Mouse (Mus musculus): ENCODE results near the gene Anxa10. TPM values are rescaled to one million over a fixed set of nuclear protein-coding genes. Genes with fewer than 3 reads are reported as not detected.

Anxa10 gene
- not detected in 2 replicates for polyA plus RNA-seq (2015; fragmentation: Nextera tagmentation; extraction: Ambion mirVana)

DNA sequence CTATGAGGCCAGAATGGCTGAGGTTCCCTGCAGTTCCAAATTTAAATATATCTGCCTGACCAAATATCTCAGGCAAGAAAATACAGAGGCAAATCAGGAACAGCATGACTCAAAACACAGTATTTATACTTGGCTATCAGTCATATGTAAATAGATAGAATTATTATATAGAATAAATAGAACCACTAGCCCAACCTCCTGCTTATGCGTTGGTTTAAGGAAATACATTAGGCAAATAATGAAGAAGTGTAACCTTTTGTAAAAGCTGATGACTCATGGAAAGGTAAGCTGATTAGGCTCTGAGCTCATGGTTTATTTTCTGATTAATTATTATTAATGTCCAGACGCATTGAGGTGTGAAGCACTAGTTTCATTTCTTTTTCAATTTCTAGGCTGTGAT lies at the start of gene Anxa10:
Gene Anxa10, minus strand, starts transcription at position 53 of the 400 bp plus-strand sequence.
- 82% methylated on average over 2 of the region's 2 CpGs for WGBS
- H3K36me3 ChIP-seq (ENCODE audit: control insufficient read depth, insufficient read depth): no peaks in the 10 kb centered on the region
- H3K9me3 ChIP-seq (ENCODE audit: control insufficient read depth, low read length): no peaks in the 10 kb centered on the region
- no peak within 1 kb of the TSS for H3K4me3 ChIP-seq (replicated peaks; ENCODE audit: low read length)
- H3K4me2 ChIP-seq (ENCODE audit: low read length): no peak within 1 kb of the TSS
- H3K27me3 ChIP-seq (replicated peaks; ENCODE audit: control insufficient read depth, insufficient read depth, low read length): no peaks in the 10 kb centered on the region
- H3K27ac ChIP-seq (ENCODE audit: low read length): no peak within 1 kb of the TSS
- ATAC-seq: no peak
- no peaks in the 10 kb centered on the region for H3K4me1 ChIP-seq (replicated peaks; ENCODE audit: control insufficient read depth, insufficient read depth, low read length)
- H3K9ac ChIP-seq (replicated peaks; ENCODE audit: low read depth, low read length): no peak within 1 kb of the TSS

DNA sequence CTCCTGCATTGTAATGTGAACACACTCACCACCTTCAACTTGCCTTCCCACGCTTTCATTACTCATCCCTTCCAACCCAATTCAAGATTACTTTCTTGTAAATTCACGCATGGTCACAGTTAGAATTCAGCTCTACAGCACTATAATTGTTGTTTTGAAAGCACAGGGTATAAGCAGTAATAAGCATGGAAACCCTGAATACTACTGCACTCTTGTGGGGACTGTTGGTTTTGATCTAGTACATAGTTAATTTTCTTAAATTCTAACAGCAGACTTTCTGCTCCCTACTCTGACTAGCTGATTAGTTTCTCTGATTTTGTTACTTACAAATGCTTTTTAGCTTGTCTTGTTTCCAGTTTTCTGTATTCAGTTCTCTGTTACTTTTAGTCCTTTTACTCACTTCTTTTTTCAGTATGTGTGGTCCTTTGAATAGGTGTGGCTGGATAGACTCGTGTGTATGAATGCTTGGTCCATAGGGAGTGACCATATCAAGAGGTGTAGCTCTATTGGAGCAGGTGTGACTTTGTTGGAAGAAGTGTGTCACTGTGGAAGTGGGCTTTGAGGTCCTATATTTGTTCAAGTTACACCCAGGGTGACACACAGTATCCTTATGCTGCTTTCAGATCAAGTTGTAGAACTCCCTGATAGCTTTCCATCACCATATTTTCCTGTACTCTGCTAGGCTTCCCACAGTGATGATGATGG lies 9.9 kb upstream of the Anxa10 start:
- Histone ChIP-seq H3K27me3 (replicated peaks; ENCODE audit: control insufficient read depth, insufficient read depth, low read length) (no peaks in the 10 kb centered on the region), H3K4me2 (ENCODE audit: low read length) (no peak overlapping the region), H3K4me3 (replicated peaks; ENCODE audit: low read length) (no peak overlapping the region), H3K4me1 (replicated peaks; ENCODE audit: control insufficient read depth, insufficient read depth, low read length) (no peaks in the 10 kb centered on the region), H3K36me3 (ENCODE audit: control insufficient read depth, insufficient read depth) (no peaks in the 10 kb centered on the region), H3K27ac (ENCODE audit: low read length) (no peak overlapping the region), H3K9ac (replicated peaks; ENCODE audit: low read depth, low read length) (no peak overlapping the region), H3K9me3 (ENCODE audit: control insufficient read depth, low read length) (no peaks in the 10 kb centered on the region)
- WGBS: 76% methylated on average over 3 of the region's 3 CpGs
- no peak for ATAC-seq

- no peaks in the 10 kb centered on the region for H3K27me3 ChIP-seq (replicated peaks; ENCODE audit: control insufficient read depth, insufficient read depth, low read length)
- H3K9ac ChIP-seq (replicated peaks; ENCODE audit: low read depth, low read length): no peak overlapping the region
- no peaks in the 10 kb centered on the region for H3K36me3 ChIP-seq (ENCODE audit: control insufficient read depth, insufficient read depth)
- H3K4me2 ChIP-seq (ENCODE audit: low read length): no peak overlapping the region
- ATAC-seq: no peak
- no peak overlapping the region for H3K4me3 ChIP-seq (replicated peaks; ENCODE audit: low read length)
- WGBS: 89% methylated on average over 2 of the region's 2 CpGs
- no peaks in the 10 kb centered on the region for H3K4me1 ChIP-seq (replicated peaks; ENCODE audit: control insufficient read depth, insufficient read depth, low read length)
- no peaks in the 10 kb centered on the region for H3K9me3 ChIP-seq (ENCODE audit: control insufficient read depth, low read length)
- no peak overlapping the region for H3K27ac ChIP-seq (ENCODE audit: low read length)
Observed at GRCm38 (mm10) chr8:62097213-62097612, 25.7 kb downstream of the Anxa10 start.

GRCm38 (mm10) chr8:62081804-62082203 lies 41.1 kb downstream of the Anxa10 start:
- ATAC-seq: no peak; the same call in 1 of the 2 replicates
- no peaks in the 10 kb centered on the region for H3K9me3 ChIP-seq (ENCODE audit: control insufficient read depth, low read length)
- WGBS: 64% methylated on average over 2 of the region's 2 CpGs

GRCm38 (mm10) chr8:62080195-62080802 lies 42.7 kb downstream of the Anxa10 start:
- Histone ChIP-seq H3K4me1 (replicated peaks; ENCODE audit: control insufficient read depth, insufficient read depth, low read length) (no peaks in the 10 kb centered on the region), H3K4me3 (replicated peaks; ENCODE audit: low read length) (no peak overlapping the region), H3K36me3 (ENCODE audit: control insufficient read depth, insufficient read depth) (no peaks in the 10 kb centered on the region), H3K9me3 (ENCODE audit: control insufficient read depth, low read length) (no peaks in the 10 kb centered on the region), H3K9ac (replicated peaks; ENCODE audit: low read depth, low read length) (no peak overlapping the region), H3K27ac (ENCODE audit: low read length) (no peak overlapping the region), H3K4me2 (ENCODE audit: low read length) (no peak overlapping the region), H3K27me3 (replicated peaks; ENCODE audit: control insufficient read depth, insufficient read depth, low read length) (no peaks in the 10 kb centered on the region)
- 39% methylated on average over 3 of the region's 3 CpGs for WGBS
- peak; percentile 94 for ATAC-seq

More at GRCm38 (mm10) chr8:62081804-62082203, 41.1 kb downstream of the Anxa10 start:
- Histone ChIP-seq H3K4me2 (ENCODE audit: low read length) (no peak overlapping the region), H3K4me3 (replicated peaks; ENCODE audit: low read length) (no peak overlapping the region), H3K9ac (replicated peaks; ENCODE audit: low read depth, low read length) (no peak overlapping the region), H3K27ac (ENCODE audit: low read length) (no peak overlapping the region), H3K4me1 (replicated peaks; ENCODE audit: control insufficient read depth, insufficient read depth, low read length) (no peaks in the 10 kb centered on the region), H3K36me3 (ENCODE audit: control insufficient read depth, insufficient read depth) (no peaks in the 10 kb centered on the region), H3K27me3 (replicated peaks; ENCODE audit: control insufficient read depth, insufficient read depth, low read length) (no peaks in the 10 kb centered on the region)

DNA sequence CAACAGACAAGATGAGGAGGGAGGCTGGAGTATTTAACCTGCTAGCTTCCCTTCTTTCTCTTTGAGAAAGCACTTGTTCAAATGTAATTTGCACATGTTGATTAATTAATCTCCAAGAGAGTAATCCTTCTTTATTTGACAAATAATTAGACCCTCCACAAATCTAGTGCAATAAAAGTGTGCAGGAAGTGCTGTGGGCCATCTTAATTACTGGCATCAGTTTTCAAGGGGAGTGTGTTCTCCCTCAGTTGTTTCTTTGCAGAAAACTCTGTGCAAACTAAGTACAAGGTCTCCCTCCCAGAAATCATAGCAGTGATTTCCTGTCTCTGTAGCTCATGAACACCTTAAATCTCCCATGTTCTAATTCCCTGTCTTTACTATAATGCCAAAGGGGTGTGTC lies 54.6 kb downstream of the Anxa10 start:
- Histone ChIP-seq H3K4me2 (ENCODE audit: low read length) (no peak overlapping the region), H3K36me3 (ENCODE audit: control insufficient read depth, insufficient read depth) (no peaks in the 10 kb centered on the region), H3K27me3 (replicated peaks; ENCODE audit: control insufficient read depth, insufficient read depth, low read length) (no peaks in the 10 kb centered on the region), H3K9ac (replicated peaks; ENCODE audit: low read depth, low read length) (no peak overlapping the region), H3K4me3 (replicated peaks; ENCODE audit: low read length) (no peak overlapping the region), H3K27ac (ENCODE audit: low read length) (no peak overlapping the region), H3K4me1 (replicated peaks; ENCODE audit: control insufficient read depth, insufficient read depth, low read length) (no peaks in the 10 kb centered on the region), H3K9me3 (ENCODE audit: control insufficient read depth, low read length) (no peaks in the 10 kb centered on the region)
- ATAC-seq: no peak

DNA sequence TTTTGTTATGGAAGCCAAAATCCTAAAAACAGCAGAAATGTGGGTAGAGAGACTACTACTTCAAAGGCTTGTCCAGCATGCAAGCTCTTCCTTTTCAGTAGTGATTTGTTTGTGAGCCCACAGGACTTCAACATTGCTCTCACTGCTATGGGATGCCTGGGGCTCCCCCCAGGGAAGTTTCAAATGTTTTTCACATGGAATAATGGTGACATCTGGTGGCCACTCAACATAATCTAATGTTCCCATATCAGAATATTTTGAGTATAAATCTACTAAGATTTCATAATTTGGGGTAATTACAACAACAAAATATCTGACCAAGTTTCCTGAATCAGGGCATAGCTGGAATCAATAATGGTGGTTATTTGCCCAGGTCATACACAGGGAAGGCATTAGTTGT lies 62.6 kb downstream of the Anxa10 start:
- Histone ChIP-seq H3K9ac (replicated peaks; ENCODE audit: low read depth, low read length) (no peak overlapping the region), H3K27me3 (replicated peaks; ENCODE audit: control insufficient read depth, insufficient read depth, low read length) (no peaks in the 10 kb centered on the region), H3K36me3 (ENCODE audit: control insufficient read depth, insufficient read depth) (no peaks in the 10 kb centered on the region), H3K4me3 (replicated peaks; ENCODE audit: low read length) (no peak overlapping the region), H3K27ac (ENCODE audit: low read length) (no peak overlapping the region), H3K4me2 (ENCODE audit: low read length) (no peak overlapping the region), H3K9me3 (ENCODE audit: control insufficient read depth, low read length) (no peaks in the 10 kb centered on the region), H3K4me1 (replicated peaks; ENCODE audit: control insufficient read depth, insufficient read depth, low read length) (no peaks in the 10 kb centered on the region)
- no peak for ATAC-seq

GRCm38 (mm10) chr8:62046809-62047208 lies 76.1 kb downstream of the Anxa10 start:
- Histone ChIP-seq H3K4me3 (replicated peaks; ENCODE audit: low read length) (no peak overlapping the region), H3K4me2 (ENCODE audit: low read length) (no peak overlapping the region)
- no peak for ATAC-seq

DNA sequence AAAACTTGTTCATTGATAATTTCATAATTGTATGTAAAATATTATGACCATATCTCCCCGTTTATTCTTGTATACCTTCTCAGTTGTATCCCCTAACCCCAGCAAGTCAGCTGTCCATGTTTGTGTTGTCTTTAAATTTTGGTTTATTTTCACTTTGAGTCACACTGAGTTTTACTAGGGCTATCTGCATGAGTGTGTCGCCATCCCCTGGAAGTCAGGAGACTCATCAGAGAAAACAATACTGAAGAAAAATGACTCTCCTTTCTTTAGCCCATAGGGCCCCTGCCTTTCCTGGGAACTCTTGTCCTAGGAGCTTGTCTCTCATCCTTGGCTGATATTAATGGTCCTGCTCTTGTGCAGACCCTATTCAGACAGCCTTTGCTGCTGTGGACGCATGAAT lies 88.6 kb downstream of the Anxa10 start:
- no peak for ATAC-seq
- Histone ChIP-seq H3K27me3 (replicated peaks; ENCODE audit: control insufficient read depth, insufficient read depth, low read length) (no peaks in the 10 kb centered on the region), H3K9ac (replicated peaks; ENCODE audit: low read depth, low read length) (no peak overlapping the region), H3K36me3 (ENCODE audit: control insufficient read depth, insufficient read depth) (no peaks in the 10 kb centered on the region), H3K9me3 (ENCODE audit: control insufficient read depth, low read length) (no peaks in the 10 kb centered on the region), H3K27ac (ENCODE audit: low read length) (no peak overlapping the region), H3K4me2 (ENCODE audit: low read length) (no peak overlapping the region), H3K4me1 (replicated peaks; ENCODE audit: control insufficient read depth, insufficient read depth, low read length) (no peaks in the 10 kb centered on the region), H3K4me3 (replicated peaks; ENCODE audit: low read length) (no peak overlapping the region)
- whole genome bisulfite sequencing: 83% methylated on average over 3 of the region's 3 CpGs

More at GRCm38 (mm10) chr8:62046809-62047208, 76.1 kb downstream of the Anxa10 start:
- H3K4me1 ChIP-seq (replicated peaks; ENCODE audit: control insufficient read depth, insufficient read depth, low read length): no peaks in the 10 kb centered on the region
- no peak overlapping the region for H3K27ac ChIP-seq (ENCODE audit: low read length)
- H3K9me3 ChIP-seq (ENCODE audit: control insufficient read depth, low read length): no peaks in the 10 kb centered on the region
- H3K9ac ChIP-seq (replicated peaks; ENCODE audit: low read depth, low read length): no peak overlapping the region
- WGBS: 57% methylated on average over 2 of the region's 2 CpGs
- no peaks in the 10 kb centered on the region for H3K36me3 ChIP-seq (ENCODE audit: control insufficient read depth, insufficient read depth)
- H3K27me3 ChIP-seq (replicated peaks; ENCODE audit: control insufficient read depth, insufficient read depth, low read length): no peaks in the 10 kb centered on the region

Data from forebrain, embryonic 16.5 days (tissue).